Mouse (Mus musculus) left cerebral cortex, adult 11 months (tissue): ENCODE results near the gene Ppp1r9a.
A peak's percentile ranks its signal among the peaks of the same experiment; 100 is the strongest.

Experiments used
- DNase-seq: peaks from one replicate; pipeline ENCODE4 v3.0.0; 2022; ENCODE audit warnings: low spot score

Ppp1r9a gene

DNA sequence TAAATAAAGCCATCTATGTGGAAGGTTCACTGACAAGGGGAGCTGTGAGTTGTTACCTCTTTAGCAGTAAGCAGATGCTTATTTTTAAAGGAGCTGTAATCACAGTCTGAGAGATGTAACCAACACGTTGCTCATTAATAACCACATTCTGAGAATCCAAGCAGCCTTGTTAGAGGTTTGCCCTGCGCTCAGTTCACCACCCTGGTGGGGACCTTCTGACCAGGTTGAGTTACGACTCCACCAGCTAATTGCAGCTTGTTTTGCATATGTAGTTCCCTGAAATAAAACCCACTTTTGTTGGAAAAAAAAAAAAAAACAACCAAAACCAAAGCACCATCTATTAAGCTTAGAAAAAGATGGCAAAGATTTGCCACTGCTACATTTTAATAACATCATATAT, 205.8 kb downstream of the Ppp1r9a start:
- no peak for DNase-seq

GRCm38 (mm10) chr6:5109925-5110714, 207.4 kb downstream of the Ppp1r9a start:
- peak; percentile 82 for DNase-seq

DNA sequence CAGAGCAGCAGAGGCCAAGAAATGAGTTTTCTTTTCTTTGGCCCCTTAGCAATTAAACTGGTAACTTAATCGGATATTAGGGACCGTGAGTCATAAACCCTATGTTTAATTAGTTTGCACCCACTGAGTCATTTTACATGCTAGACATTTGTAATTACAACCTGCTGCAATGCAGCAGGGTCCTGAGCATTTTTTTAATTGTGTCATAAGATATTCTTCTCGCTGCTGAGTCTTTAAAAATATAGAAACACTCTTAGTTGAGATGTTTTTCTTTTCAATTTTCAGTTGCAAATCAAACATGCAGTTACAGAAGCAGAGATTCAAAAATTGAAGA, 208.0 kb downstream of the Ppp1r9a start:
- no peak for DNase-seq

- DNase-seq: no peak
These were observed 210.4 kb downstream of the Ppp1r9a start for GRCm38 (mm10) chr6:5113103-5113502.

GRCm38 (mm10) chr6:5113734-5114133, 211.0 kb downstream of the Ppp1r9a start:
- no peak for DNase-seq

DNA sequence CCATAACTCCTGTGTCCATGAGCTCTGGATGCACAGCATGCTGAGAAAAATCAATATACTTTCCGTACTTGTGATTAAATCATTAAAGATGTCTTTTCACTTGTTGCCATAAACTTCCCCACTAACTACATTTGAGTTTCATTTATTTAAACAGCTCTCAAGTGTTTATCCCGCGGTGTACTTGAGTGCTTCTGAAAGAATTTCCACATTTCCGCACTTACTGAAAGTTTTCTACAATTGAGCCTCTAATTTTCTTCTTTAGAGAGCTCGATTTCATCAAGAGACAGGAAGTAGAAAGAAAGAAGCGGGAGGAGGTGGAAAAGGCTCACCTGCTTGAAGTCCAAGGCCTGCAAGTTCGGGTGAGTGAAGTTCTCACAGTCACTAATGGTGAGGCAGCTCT, 212.1 kb downstream of the Ppp1r9a start:
- no peak for DNase-seq

GRCm38 (mm10) chr6:5119181-5119910, 216.6 kb downstream of the Ppp1r9a start:
- no peak for DNase-seq

GRCm38 (mm10) chr6:5120229-5120628, 217.5 kb downstream of the Ppp1r9a start:
- DNase-seq: no peak

- DNase-seq: no peak
These were observed 226.8 kb downstream of the Ppp1r9a start for GRCm38 (mm10) chr6:5129364-5130093.

- DNase-seq: no peak
These were observed 232.3 kb downstream of the Ppp1r9a start for GRCm38 (mm10) chr6:5134986-5135385.

GRCm38 (mm10) chr6:5136046-5136445, 233.3 kb downstream of the Ppp1r9a start:
- DNase-seq: no peak

DNA sequence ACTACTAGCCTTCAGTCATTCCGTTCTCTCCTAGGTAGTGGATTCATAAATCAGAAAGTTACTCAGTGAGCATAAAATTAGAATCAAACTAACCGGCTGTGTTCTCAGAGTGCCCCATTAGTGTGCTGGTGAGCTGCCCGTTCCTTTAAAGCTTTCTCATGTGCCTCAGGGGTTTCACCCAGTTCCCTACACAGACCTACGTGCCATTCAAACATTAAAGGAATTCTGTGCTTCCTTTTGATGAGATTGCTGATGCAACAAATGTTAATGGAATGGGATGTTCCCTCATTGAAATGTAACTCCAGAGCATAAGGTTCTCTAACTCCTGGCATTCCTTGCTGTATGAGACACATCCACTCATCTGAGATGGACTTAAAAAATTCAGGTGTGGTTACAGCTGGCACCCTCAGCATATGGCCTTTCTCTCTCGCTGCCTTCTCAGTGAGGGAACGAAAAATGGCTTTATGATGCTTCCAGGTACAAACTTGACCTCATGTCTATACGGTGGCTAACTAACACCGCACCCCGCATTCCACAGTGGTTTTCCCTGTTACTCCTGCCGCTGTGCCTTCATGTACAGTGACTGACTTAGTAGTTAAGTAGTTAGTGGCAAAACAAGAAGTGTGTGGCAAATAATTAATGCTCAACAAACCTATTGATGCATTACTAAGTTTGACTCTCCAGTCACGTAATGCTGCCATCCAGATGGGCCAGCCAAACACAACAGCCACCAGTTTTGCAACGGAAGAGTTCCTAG, 236.3 kb downstream of the Ppp1r9a start:
- DNase-seq: no peak

DNA sequence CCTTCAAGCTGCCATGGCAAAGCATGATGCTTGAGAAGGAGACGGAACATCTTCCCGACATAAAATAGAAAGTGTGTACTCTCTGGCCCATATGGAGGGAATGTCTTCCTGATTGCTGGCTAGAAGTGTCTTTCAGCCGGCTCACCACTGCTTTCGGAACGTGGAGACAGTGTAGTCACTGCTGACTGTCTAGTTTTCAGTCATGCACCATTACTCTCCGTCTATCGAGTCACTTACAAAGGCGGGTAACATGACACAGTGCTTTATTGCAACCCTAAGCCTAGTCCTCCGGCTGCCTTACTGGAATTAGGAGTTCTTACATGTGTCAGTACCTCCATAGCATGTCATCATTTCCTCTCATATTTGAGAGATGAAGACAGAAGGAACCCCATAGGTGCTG, 236.9 kb downstream of the Ppp1r9a start:
- DNase-seq: no peak

DNA sequence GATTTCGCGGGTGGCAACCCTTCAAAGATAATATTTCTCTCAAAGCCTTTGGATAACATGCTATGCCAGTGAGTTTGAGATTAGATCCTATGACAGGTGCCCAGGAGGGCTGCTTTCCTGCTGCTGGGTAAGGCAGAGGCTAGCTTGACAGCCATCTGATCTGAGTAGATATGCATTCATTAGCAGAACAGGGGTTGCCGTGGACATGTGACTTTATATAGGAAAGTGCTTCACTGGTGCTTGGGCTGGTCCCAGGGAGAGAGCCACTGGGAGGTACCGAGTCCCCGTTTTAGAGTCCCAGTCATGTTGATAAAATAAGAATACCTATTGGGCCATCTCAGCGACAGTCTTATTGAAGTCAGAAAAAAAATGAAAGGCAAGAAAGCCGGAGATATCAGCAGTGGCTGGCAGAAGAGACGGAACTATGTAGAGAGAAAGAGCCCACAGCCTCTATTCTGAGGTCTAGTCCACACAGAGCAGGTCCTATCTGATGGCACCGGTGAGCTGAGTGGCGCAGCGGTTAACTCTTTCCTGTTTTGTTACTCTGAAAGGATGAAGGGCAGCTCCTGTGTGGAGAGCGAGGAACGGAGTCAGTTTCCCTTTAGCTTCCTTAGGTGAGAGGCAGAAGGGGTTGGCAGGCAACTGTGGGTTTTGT, 244.9 kb downstream of the Ppp1r9a start:
- DNase-seq: no peak

DNA sequence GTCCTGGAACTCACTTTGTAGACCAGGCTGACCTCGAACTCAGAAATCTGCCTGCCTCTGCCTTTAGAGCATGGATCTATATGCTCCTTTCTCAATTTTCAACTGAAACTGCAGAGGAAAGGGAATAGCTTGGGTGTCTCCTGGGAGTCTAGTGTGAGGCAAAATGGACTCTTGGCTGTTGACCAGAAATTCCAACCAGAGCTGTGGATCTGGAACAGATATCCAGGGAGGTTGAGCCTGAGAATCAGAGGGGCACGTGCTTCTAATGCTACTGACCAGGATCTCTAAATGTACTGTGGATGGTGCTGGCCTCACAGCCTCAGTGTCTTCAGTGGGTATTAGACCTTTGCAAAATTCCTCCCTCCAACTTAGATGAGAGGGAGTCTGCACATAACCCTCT, 247.2 kb downstream of the Ppp1r9a start:
- no peak for DNase-seq

- no peak for DNase-seq
These were observed 248.5 kb downstream of the Ppp1r9a start for GRCm38 (mm10) chr6:5151171-5151570.

- DNase-seq: no peak
These were observed 249.5 kb downstream of the Ppp1r9a start for GRCm38 (mm10) chr6:5152185-5152584.

- DNase-seq: no peak
These were observed 252.1 kb downstream of the Ppp1r9a start for GRCm38 (mm10) chr6:5154786-5155185.

DNA sequence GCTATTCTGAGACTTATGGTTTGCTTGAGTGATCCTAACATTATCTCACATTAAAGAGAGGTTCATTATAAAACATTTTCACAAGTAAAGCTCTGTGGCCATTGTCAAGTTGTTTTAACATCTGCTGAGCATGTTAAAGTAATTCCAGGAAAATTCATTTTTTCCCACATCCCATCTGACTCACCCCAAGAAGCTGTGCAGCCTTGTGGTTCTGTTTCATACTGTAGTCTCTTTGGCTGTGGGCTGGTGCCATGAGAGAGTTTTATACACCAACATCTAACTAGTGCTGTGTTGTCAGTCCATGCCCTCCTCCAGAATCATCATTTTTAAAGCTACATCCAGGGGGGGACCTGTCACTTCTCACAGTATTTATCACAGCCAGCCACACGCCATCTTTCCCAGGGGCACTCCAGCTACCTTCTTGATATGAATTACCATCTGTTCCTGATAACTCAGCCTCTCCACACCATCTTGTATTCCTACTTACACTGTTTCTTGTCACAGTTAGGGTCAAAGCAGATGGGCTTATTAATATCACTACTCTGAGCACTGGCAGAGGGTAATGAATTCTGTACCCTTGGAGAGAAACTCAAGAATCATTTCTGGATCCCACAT, 252.7 kb downstream of the Ppp1r9a start:
- DNase-seq: no peak

- DNase-seq: no peak
These were observed 254.1 kb downstream of the Ppp1r9a start for GRCm38 (mm10) chr6:5156541-5157425.
